ENCODE assay signal across 16 mouse cellular contexts in the genomic region with DNA sequence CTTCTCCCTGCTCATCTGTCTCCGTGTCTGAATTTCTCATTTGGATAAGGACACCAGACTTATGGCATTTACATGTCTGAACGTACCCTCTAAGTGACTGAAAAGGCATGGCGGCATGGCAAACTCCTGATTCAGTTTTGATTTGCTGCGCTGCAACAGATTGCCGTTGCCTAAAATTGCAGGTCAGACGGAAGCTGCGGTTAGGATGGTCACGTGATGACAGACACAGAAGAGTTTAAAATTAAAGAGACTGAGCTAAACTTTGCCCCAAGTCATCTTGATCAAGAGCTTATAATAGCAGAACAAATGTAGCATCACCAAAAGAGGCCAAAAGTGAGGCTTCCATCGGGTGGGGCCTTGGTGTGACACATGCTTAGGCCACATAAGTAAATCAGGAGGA.
DNase-seq lines count a peak whose midpoint lies in the region; ATAC-seq and TF ChIP-seq lines count a peak whose summit lies in the region.
"Had no signal": no experiment of that assay in that cellular context is flagged by ENCODE, and none has a peak within 500 bp of the region (broad histone marks: within the 10 kb centered on the region; RNA-seq: fewer than 3 reads in every experiment).

No protein-coding gene starts in this region.

- no peak for TF ChIP-seq CTCF in kidney, adult 2 months (conservative IDR thresholded peaks at IDR 0.05; ENCODE audit: insufficient read depth, insufficient read length, low read depth, low read length)

- TF ChIP-seq POLR2A in kidney, adult 2 months (IDR thresholded peaks at IDR 0.05; ENCODE audit: low read depth, low read length), result no peak

- 78% methylated on average over 9 of the region's 9 CpGs for WGBS in kidney, adult 2 months

- peak; percentile 7; the same call in 1 of the 2 replicates for ATAC-seq in granulocyte monocyte progenitor cell, adult 5-6 weeks (replicated peaks; ENCODE audit: poor library complexity, severe bottlenecking)
- ATAC-seq: forebrain, embryonic 13.5 days had no signal

- H3K4me3 ChIP-seq in kidney, adult 2 months (ENCODE audit: insufficient read depth, low read depth, low read length), result no peak overlapping the region
- H3K4me3 ChIP-seq: embryonic facial prominence, embryonic 12.5 days; forebrain, embryonic 13.5 days; liver, embryonic 13.5 days had no signal

- H3K27me3 ChIP-seq in kidney, adult 2 months (replicated peaks; ENCODE audit: control insufficient read depth, insufficient read depth, low read length), result no peaks in the 10 kb centered on the region
- H3K27me3 ChIP-seq: embryonic facial prominence, embryonic 12.5 days; forebrain, embryonic 13.5 days; liver, embryonic 13.5 days had no signal

- H3K27ac ChIP-seq in kidney, adult 2 months (ENCODE audit: insufficient read depth, low read depth, low read length), result peak overlapping the region; percentile 65
- H3K27ac ChIP-seq: embryonic facial prominence, embryonic 12.5 days; forebrain, embryonic 13.5 days; liver, embryonic 13.5 days had no signal

- DNase-seq in kidney, adult 2 months, result peak; percentile 63
- DNase-seq in kidney, adult 18-20 months, result no peak
- peak; percentile 9 for DNase-seq in thymus, postnatal 0 days (ENCODE audit: low spot score)
- no peak for DNase-seq in thymus, adult 18-20 months
- peak; percentile 25 for DNase-seq in naive thymus-derived CD4-positive, alpha-beta T cell, adult 2 months (ENCODE audit: low read depth)
- no peak for DNase-seq in MN1 (ENCODE audit: low spot score)
- no peak for DNase-seq in c-Kit-positive CD71-positive TER-119-positive erythroid progenitor cells, embryonic 14.5 days (ENCODE audit: low spot score)
- DNase-seq: adrenal gland, adult 2 months; cerebellum, adult 11-12 months; cerebellum, postnatal 10 days; lung, adult 2 months; midbrain, embryonic 14.5 days had no signal

- peaks cover 5% of the 10 kb centered on the region; the same call in 1 of the 2 replicates for H3K36me3 ChIP-seq in kidney, adult 2 months (ENCODE audit: control insufficient read depth, insufficient read depth, low read length)
- H3K36me3 ChIP-seq: embryonic facial prominence, embryonic 12.5 days; liver, embryonic 13.5 days had no signal

- peaks cover 32% of the 10 kb centered on the region for H3K4me1 ChIP-seq in kidney, adult 2 months (ENCODE audit: control insufficient read depth, insufficient read depth, low read length)

Comparison
In these comparisons a context has a peak if more than half of its experiments do, and no peak if none do; other contexts are left out.
1. DNase-seq: peak in kidney, adult 2 months (single experiment), thymus, postnatal 0 days (single experiment) and naive thymus-derived CD4-positive, alpha-beta T cell, adult 2 months (single experiment); none in kidney, adult 18-20 months (single experiment), thymus, adult 18-20 months (0 of 2), MN1 (single experiment) and c-Kit-positive CD71-positive TER-119-positive erythroid progenitor cells, embryonic 14.5 days (single experiment).